Mouse (Mus musculus) large intestine, adult 2 months (tissue): ENCODE data around the gene Dydc2. TPM values are rescaled to one million over a fixed set of nuclear protein-coding genes. Genes with fewer than 3 reads are reported as not detected.

ENCODE experiments used
- DNase-seq: peaks from one replicate; pipeline ENCODE4 v3.0.0-alpha.2; 2012; ENCODE audit warnings: low read depth, low spot score
- WGBS: fragments of 180-500 bp; shearing (Covaris S2); methylation state at CpG from one replicate; pipeline ENCODE4 v1.1.7; 2018; 5-methylcytosine and 5-hydroxymethylcytosine counted together
- polyA plus RNA-seq: library from polyadenylated mRNA; depleted of rRNA; stranded (reverse); fragments of >200 nt; gene quantifications from 2 replicates; pipeline ENCODE4 v1.2.3, GENCODE M21; 2012; rRNA removed

Gene Dydc2
- polyA plus RNA-seq, 1 experiment = not detected

GRCm38 (mm10) chr14:41005716-41006115 is 63.3 kb downstream of the Dydc2 start:
- no peak for DNase-seq
- WGBS = 74% methylated on average over 9 of the region's 9 CpGs

DNA sequence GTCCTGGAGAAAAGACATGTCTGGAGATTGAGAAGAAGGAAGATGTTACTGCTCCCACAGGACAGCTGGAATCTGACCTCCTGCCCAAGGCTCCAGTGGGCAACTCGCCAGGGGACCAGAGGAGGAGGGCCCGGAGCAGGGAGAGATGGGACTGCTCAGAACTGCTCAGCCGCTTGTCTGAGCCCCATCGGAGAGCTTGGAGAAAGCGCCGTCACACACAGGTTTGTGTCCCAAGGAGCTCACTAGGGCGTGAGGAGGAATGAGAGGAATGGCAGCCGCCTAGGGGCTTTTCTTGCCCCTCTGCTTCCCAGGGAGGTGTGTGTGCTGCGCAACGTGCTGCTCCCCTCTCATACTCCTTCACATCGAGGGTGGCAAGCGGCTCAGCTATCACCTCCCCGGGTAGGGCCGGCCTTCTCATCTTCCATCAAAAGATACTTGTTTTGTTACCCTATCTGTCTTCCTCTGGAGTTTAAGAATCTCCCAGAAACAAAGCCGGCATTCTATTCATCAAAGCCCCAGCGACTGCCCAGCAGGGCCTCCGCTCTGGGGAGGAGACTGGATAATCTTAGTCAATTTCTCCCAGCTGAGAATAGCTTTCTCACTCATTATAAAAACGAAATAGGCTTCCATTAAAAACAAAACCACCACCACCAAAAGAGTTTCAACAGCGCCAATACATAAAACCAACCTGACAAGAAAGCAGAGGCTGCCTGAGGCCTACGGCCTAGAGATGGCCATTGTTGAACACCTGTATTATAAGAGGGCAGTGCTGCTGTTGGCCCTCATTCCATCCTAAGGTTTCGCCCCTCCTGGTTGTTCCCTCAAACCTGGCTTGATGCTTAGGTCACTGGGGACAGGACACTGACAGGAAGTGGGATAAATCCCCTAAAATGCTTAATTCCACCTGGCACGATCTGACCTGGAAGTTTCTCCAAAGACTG is 64.5 kb downstream of the Dydc2 start:
- WGBS = 66% methylated on average over 22 of the region's 22 CpGs
- no peak for DNase-seq

- DNase-seq = no peak
- WGBS = 92% methylated on average over 5 of the region's 5 CpGs
These were observed 67.4 kb downstream of the Dydc2 start for GRCm38 (mm10) chr14:41001576-41001975.

DNA sequence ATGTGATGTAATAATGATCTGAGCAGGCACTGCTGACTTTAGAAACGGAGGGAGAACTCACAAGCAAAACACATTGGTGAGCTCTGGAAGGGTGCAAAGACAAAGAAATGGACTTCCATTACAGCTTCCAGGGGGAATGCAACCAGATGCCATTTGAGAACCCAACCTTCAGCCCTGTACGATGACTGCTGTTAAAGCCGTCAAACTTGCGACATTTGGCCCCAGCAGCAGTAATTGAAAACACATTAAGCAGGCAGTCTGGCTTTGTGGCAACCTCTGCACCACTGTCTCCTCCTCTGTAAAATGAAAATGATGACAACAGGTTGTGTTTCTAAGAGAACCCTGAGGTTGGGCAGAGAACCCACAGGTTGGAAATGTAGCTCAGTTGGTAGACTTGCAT is 68.2 kb downstream of the Dydc2 start:
- WGBS = 91% methylated on average over 4 of the region's 4 CpGs
- DNase-seq = no peak

GRCm38 (mm10) chr14:40999904-41000645 is 68.9 kb downstream of the Dydc2 start:
- 84% methylated on average over 7 of the region's 7 CpGs for WGBS
- DNase-seq = no peak

Other genes with a start within 250 kb of the Dydc2 start
- 0.10 and 0.16 TPM in 2 replicates for gene Sh2d4b, start 175.9 kb downstream of the Dydc2 start, polyA plus RNA-seq
- 49.4 and 50.9 TPM in 2 replicates for gene Tspan14, start 102.4 kb downstream of the Dydc2 start, polyA plus RNA-seq
- 5.6 and 20.5 TPM in 2 replicates for gene Fam213a, start 55.4 kb downstream of the Dydc2 start, polyA plus RNA-seq
- gene Dydc1, start 3.7 kb upstream of the Dydc2 start, polyA plus RNA-seq = not detected in 2 replicates
- not detected in 2 replicates for gene Mat1a, start 35.8 kb upstream of the Dydc2 start, polyA plus RNA-seq
- not detected in 2 replicates for gene Sftpa1, start 62.6 kb upstream of the Dydc2 start, polyA plus RNA-seq
- gene Mbl1, start 82.2 kb upstream of the Dydc2 start, polyA plus RNA-seq = not detected in 2 replicates
- gene Sftpd, start 115.9 kb upstream of the Dydc2 start, polyA plus RNA-seq = not detected in 2 replicates
- gene Gm2832, start 209.6 kb upstream of the Dydc2 start, polyA plus RNA-seq = not detected in 2 replicates